Mouse (Mus musculus) cerebellum, adult 11-12 months (tissue): ENCODE results near the gene Pwp2.

ENCODE experiments used
- DNase-seq: peaks from one replicate; pipeline ENCODE4 v3.0.0; 2022

Gene Pwp2

DNA sequence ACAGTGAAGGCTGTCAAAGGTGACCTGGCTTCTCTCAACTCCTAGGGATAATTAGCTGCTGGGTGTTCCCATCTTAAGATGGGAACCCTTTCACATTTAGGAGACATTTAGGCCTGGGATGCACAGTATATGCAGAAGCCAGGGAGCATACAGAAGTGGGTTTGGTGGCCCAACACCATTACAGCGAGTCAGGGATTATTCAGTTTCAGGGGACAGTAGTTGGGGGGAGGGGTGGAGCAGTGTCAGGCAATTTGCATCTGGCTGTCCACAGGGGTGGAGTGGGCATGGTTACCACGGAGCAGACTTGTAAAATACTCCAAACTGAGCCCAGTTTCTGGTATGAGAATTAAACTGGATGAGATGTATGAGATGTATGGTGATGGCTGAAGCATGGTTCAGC lies 14.5 kb downstream of the Pwp2 start:
- peak; percentile 49 for DNase-seq

GRCm38 (mm10) chr10:78169281-78170042 lies 15.5 kb downstream of the Pwp2 start, which contains the start of gene D10Jhu81e:
Gene D10Jhu81e, minus strand, starts transcription at chr10:78169782.
- peak; percentile 100 for DNase-seq

- DNase-seq = peak; percentile 62
Observed at GRCm38 (mm10) chr10:78168792-78169191, 16.2 kb downstream of the Pwp2 start.

DNA sequence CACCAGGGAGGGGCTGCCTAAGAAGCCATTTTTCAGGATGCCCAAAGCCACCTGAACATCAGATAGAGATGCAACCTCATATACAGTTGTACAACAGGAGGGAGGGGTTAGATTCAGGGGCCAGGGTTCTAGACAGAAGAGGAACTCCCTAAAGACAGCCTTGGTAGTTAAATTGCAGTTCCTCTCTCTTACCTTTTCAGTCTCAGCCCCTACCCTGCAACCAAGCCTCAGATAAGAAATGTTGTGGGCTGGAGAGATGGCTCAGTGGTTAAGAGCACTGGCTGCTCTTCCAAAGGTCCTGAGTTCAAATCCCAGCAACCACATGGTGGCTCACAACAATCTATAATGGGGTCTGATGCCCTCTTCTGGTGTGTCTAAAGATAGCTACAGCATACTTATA lies 17.2 kb downstream of the Pwp2 start:
- no peak for DNase-seq

DNA sequence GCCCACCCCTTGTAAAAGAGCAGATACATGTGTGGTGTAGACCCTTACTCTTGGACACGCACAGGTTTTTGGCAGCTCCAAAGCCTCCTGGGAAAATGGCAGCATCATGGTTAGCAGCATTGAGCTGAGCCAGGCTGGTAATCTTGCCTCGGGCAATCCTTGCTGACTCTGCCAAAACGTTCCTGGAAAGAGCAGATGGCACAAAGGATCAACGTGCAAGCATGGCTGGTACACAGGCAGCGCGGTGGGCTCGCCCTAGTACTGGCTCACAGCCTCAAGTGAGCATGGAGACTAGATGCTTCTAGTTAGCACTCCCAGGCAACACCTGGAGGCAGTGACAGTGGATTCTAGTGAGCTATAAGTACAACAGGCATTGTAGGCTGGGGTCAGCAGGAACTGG lies 17.6 kb downstream of the Pwp2 start:
- DNase-seq = peak; percentile 74

- DNase-seq = peak; percentile 67
Observed at GRCm38 (mm10) chr10:78165256-78166005, 19.5 kb downstream of the Pwp2 start.

DNA sequence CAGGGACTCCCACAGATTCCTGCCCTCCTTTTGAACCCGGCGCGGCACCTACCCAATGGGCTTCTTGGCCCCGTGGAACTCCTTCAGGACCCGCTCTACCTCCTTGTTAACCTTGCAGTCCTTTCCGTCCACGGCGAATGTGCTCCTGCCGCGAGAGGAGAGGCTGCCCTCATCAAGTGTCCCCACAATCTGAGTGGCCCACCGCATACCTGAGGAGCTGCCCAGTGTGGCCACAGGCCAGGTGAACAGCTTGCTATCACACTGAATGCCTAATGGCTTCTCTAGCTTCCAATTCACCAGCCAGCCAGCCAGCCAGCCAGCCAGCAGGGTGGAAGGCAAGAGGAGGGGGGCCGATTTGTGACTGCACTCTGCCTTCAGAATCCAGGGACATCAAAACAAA lies 20.2 kb downstream of the Pwp2 start:
- peak; percentile 88 for DNase-seq

GRCm38 (mm10) chr10:78163923-78164322 lies 21.0 kb downstream of the Pwp2 start:
- peak; percentile 77 for DNase-seq

- peak; percentile 52 for DNase-seq
Observed at GRCm38 (mm10) chr10:78163241-78163640, 21.7 kb downstream of the Pwp2 start.

DNA sequence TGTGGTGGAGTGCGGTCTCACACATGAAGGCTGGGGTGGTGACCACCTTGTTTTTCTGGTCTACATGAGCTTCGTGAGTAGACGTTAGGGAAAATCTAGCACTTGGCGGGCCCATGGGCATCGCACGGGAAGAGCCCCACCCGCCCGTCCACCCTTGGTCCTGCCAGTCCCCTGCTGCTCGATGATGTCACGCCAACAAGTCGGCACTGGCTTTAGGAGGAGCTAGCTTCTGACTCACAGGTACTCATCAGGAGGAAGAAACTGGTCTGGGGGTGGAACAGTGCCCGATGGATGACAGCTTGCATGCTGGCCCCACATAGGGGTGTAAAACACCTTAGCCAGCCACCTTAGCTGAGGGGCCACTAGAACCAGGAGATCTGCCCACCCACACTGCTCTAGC lies 22.3 kb downstream of the Pwp2 start:
- DNase-seq = no peak

DNA sequence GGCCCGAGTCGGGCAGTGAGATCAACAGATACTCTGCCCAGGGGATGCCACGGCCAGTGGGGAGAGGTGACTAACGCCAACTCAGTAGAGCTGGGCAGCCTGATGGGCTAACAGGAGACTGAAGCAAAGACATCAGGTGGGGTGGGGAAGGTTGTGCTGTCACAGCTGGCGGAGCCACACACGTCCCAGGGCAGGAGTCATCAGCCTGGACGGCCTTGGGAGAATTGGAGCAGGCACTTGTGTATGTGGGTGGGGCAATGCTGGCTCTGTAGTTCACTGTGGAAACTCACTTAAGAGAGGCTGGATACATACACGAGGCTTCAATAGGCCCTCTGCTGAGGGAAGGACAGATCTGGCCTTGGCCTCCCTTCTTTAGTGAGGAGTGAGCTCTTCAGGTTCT lies 23.9 kb downstream of the Pwp2 start:
- peak; percentile 28 for DNase-seq

DNA sequence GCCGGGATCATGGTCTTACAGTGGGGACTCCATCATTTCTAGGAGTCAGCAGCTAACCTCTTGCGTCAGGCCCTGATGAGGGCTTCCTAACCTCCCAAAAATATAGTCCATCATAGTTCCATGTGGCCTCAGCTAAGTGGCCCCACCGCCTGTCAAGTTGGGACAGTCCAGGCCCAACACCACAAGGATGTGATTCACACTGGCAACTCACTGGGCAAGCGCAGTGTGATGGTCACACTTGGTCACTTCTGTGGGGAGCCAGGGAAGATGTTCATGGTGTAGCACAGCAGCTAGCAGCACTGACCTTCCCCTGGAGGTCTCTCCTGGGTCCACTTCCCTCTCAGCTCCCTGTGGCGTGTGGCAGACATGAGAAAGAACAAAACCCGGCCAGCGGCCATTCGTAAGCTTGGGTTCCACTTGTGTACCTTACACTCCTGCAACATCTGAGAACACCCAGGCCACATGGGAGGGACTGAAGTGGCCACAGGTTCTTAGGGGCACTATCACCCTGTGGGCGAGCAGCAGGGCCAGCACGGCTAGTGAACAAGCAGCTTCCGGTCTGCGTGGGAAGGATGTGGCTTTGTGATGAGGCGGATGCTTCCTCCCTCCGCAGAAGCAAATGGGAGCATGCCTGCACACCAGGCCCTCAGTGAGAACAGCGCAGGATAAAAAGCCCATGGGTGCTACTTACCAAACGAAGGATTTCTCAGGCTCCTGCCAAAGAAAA lies 24.4 kb downstream of the Pwp2 start:
- DNase-seq = peak; percentile 22

DNA sequence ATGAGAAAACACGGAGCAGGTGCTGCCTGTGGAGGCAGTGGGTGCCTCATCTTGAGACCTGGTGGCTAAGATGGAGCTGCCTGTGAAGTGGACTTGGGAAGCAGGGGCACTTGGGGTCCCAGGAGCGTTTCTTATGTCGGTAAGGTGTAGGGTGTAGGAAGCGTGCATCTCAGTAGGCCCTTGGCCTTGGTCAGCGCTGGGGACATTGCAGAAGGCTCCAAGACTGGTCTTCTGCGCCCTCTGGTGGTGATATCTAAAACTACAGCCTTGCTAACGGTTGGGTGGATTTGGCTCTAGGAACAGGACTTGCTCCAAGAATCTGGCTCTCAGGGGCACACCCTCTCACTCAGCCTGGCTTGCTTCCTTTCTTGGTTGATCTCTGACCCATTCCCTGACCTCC lies 25.0 kb downstream of the Pwp2 start:
- DNase-seq = peak; percentile 78

DNA sequence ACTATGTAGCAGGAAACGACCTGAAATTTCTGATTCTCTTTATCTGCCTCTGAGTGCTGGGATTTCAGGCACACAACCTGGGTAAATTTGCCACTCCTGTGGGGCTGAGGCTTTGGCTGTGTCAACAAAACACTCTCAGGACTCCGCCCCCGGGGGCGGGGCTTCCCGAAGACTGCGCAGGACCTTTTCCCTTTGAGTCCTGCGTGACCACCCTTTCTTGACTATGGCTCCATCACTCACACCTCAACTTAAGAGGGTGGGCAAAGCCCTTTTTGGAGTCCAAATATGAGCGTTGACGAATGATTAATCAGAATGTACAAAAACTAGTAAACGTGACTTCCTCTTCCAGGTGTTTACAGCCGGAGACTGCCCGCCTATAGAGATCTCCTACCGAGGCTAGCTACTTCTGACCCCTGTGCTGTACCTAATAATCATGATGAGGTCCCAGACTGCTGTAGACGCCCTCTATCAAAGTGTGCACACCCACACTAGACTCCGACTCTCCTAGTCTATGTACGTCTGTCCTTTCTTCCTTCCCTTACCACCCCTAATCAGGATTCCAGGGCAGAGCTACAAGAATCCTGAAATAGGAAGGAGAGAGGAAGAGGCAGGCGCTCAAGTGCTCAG lies 25.6 kb downstream of the Pwp2 start:
- peak; percentile 68 for DNase-seq

DNA sequence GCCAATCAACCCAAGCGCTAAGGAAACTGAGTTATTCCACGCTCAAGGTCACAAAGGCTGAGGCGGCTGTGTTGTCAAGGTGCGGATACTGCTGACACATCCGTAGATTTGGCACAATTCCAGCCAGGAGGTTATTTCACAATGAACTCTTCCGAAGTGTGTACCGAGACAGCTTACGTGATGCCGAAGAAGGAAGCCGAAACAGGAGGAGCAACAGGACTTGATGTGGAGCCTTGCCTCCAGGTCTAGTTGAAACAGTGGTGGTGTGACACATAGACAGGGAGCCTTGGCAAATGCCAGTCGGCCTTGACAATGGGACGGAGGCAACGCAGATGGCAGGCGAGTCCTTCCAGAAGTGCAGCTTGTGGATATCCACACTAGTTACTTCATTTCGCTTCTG lies 26.9 kb downstream of the Pwp2 start:
- DNase-seq = no peak

GRCm38 (mm10) chr10:78156926-78157325 lies 28.0 kb downstream of the Pwp2 start:
- DNase-seq = no peak

DNA sequence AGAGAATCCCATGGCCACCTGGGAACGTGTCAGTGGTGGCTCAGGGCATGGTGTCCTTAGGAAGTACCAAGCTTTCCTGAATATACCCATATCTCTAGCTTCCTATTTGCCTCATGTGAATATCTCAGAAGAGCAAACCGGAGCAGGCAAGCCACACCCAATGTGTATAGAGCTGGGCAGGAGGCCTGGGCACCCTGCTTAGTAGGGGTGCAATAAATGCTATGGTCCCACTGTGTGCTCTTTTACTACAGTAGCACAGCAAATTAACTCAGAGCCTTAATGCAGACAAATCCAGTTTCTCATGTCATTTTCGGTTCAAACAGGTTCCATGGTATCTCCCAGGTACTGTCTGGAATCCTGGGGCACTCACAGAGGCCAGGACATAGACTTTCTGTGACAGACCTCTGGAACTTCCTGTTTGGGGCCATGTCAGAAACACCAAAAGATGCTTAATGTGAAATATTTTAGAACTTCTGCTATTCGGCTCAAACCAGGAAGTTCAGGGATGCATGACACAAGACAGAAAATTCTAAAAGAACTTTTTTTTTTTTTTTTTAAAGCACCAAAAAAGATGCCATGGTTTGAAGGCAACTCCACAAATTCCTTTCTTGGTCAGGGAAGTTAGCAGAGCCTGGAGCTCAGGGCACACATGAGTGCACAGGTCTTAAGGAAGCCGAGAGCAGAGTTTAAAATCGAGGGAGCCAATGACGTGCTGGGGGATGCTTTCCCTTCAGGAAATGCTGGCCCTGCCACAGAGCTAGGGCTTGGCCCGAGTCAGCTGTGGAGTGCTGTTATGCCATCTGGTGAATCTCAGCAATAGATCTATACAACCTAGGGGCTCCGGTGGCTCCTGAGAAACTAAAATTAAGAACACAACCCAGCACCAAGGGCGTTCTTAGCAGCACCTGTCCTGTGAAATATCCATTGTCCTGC lies 35.8 kb downstream of the Pwp2 start:
- no peak for DNase-seq

DNA sequence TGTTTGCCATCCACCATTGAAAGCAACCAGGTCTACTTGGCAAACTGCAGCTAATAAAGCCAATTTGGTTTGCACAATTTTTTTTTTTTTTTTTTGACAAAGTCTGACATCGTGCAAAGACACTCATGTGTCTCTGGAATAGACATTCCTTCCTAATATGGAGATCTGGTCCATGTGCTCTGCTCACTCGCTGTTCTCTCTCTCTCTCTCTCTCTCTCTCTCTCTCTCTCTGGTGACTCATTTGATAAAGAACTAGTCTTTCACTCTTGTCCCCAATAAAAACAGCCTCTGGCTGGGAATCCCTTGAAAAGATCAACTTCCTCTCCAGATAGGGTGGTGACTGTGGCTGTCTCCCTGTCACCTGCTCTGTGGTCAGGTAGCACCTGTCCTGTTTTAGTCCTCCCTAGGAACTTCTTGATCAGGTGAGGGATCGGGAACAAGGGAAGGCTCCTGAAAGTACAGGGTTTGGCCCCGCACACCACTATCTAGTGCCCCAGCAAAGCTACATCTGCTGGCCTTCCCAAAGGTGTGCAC lies 37.0 kb downstream of the Pwp2 start:
- DNase-seq = no peak

DNA sequence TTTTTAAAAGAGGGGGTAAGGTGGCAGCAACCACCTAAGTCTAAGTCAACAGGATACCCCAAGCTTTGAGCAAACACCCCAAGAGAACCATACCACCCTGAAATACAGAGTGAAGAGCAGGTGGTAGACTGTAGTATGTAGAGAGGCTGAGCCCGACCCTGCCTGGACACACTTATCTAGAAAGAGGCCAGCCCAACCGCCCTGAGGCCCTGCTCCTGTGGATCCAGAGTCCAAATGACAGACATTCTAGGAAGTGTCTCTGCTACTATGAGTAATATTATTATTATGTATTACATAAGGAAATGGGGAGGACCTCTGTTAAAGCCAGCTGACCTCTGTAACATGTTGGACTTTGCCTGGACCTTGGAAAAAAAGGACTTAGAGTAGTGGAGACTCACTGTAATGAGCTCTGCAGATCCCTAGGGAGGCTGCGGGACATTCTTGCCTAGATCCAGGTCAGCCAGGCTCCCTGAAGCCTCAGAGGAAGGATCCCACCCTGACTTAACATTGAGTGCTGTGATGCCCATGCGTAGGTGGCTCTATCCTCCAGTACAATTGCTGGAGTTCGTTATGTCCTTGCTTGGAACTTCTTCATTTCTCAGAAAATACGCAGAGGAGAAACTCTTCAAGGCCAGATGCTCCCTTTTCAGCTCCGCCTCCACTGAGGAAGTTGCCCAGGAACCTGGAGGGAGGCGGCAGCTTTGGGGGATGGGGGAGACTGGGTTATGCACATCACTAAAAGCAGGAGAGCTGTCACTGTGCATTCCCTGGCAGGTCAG lies 41.0 kb downstream of the Pwp2 start:
- no peak for DNase-seq

GRCm38 (mm10) chr10:78140843-78141242 lies 44.1 kb downstream of the Pwp2 start:
- no peak for DNase-seq

- no peak for DNase-seq
Observed at GRCm38 (mm10) chr10:78140251-78140600, 44.7 kb downstream of the Pwp2 start.
